Mouse (Mus musculus): Measurements from ENCODE around the gene Bphl. TPM values are rescaled to one million over a fixed set of nuclear protein-coding genes. Genes with fewer than 3 reads are reported as not detected.
A peak's percentile ranks its signal among the peaks of the same experiment; 100 is the strongest.

The Bphl gene
- polyA plus RNA-seq, 1 experiment = 15.7 TPM

DNA sequence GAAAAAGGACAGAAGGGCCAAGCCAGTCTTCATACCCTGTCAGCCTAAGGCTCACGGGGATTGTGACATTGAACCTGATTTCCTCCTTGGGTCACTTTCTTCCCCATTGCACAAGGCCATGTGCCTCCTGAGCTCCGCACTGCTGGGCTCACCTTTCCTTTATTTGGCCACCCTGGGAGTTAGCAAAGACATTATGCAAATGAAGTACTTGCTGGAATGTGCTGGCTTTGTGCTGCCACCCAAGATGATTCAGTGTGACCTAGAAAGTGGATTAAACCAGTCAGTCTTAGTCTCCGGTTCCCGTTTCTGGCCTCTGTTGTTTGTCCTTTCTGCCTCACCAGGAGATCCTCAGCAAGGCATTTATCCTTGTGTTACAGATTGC lies 72.3 kb downstream of the Bphl start:
- Histone ChIP-seq H3K9me3 (replicated peaks; ENCODE audit: control insufficient read depth, insufficient read depth, low read length, poor library complexity, severe bottlenecking) (no peaks in the 10 kb centered on the region), H3K27ac (ENCODE audit: insufficient read depth, low read length) (peak overlapping the region; percentile 81), H3K36me3 (ENCODE audit: control insufficient read depth, insufficient read depth, low read length, poor library complexity, severe bottlenecking) (no peaks in the 10 kb centered on the region), H3K4me3 (ENCODE audit: low read depth, low read length) (no peak overlapping the region), H3K9ac (ENCODE audit: low read depth, poor library complexity, severe bottlenecking) (no peak overlapping the region), H3K4me1 (ENCODE audit: control insufficient read depth, insufficient read depth, low read length) (peaks cover 5% of the 10 kb centered on the region), H3K27me3 (ENCODE audit: control insufficient read depth, insufficient read depth, low read length, poor library complexity, severe bottlenecking) (no peaks in the 10 kb centered on the region)
- TF ChIP-seq CTCF (IDR thresholded peaks at IDR 0.05; ENCODE audit: low read depth, low read length) = no peak
- TF ChIP-seq POLR2A (IDR thresholded peaks at IDR 0.05; ENCODE audit: insufficient read depth, low read length) = no peak
- TF ChIP-seq EP300 (IDR thresholded peaks at IDR 0.05; ENCODE audit: insufficient read depth, low read depth, low read length) = peak; percentile 96

DNA sequence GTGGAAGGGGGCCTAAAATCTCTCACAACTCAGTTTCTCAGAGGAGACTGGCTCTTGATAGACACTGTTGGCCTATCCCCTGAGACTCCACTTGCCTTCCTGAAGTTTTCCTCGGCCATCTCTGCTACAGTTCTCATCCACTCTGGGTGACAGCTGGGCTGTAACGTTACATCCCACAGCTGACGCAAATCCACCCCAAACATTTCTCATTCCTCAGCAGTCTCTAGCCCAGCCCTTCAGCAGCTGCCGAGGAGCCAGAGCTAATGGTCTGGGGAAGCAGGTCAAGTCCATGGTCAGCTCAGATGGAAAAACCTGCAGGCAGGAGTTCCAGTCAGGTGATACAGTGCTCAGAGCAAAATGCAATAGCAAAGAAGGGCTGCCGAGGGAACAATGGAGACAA lies 73.6 kb downstream of the Bphl start:
- H3K36me3 ChIP-seq (ENCODE audit: control insufficient read depth, insufficient read depth, low read length, poor library complexity, severe bottlenecking) = no peaks in the 10 kb centered on the region
- H3K4me3 ChIP-seq (ENCODE audit: low read depth, low read length) = no peak overlapping the region
- no peak for TF ChIP-seq EP300 (IDR thresholded peaks at IDR 0.05; ENCODE audit: insufficient read depth, low read depth, low read length)
- TF ChIP-seq CTCF (IDR thresholded peaks at IDR 0.05; ENCODE audit: low read depth, low read length) = no peak
- TF ChIP-seq POLR2A (IDR thresholded peaks at IDR 0.05; ENCODE audit: insufficient read depth, low read length) = no peak
- peaks cover 5% of the 10 kb centered on the region for H3K4me1 ChIP-seq (ENCODE audit: control insufficient read depth, insufficient read depth, low read length)
- H3K27ac ChIP-seq (ENCODE audit: insufficient read depth, low read length) = peak overlapping the region; percentile 1; the same call in 1 of the 2 replicates
- no peaks in the 10 kb centered on the region for H3K27me3 ChIP-seq (ENCODE audit: control insufficient read depth, insufficient read depth, low read length, poor library complexity, severe bottlenecking)
- no peaks in the 10 kb centered on the region for H3K9me3 ChIP-seq (replicated peaks; ENCODE audit: control insufficient read depth, insufficient read depth, low read length, poor library complexity, severe bottlenecking)
- H3K9ac ChIP-seq (ENCODE audit: low read depth, poor library complexity, severe bottlenecking) = no peak overlapping the region

DNA sequence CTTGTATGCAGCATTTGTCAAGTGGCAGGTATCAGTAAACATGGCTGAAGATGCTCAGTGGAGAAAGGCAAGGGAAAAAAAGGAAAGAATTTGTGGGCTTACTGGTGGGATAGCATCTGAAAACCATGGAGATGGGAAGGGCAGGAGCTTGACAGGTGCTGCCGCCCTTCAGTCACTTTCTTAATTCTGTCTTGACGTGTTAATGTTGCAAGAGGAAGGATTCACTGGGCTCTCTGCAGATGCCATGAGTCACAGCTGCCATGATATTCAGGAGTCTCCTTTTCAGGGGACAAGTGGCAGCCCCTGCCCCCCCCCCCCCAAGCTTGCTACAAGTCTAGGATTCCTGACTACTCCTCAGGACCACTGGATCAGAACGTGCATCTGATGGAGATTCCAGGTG lies 74.5 kb downstream of the Bphl start:
- Histone ChIP-seq H3K9ac (ENCODE audit: low read depth, poor library complexity, severe bottlenecking) (no peak overlapping the region), H3K9me3 (replicated peaks; ENCODE audit: control insufficient read depth, insufficient read depth, low read length, poor library complexity, severe bottlenecking) (no peaks in the 10 kb centered on the region), H3K4me1 (ENCODE audit: control insufficient read depth, insufficient read depth, low read length) (peaks cover 5% of the 10 kb centered on the region), H3K27ac (ENCODE audit: insufficient read depth, low read length) (no peak overlapping the region), H3K4me3 (ENCODE audit: low read depth, low read length) (no peak overlapping the region), H3K36me3 (ENCODE audit: control insufficient read depth, insufficient read depth, low read length, poor library complexity, severe bottlenecking) (no peaks in the 10 kb centered on the region), H3K27me3 (ENCODE audit: control insufficient read depth, insufficient read depth, low read length, poor library complexity, severe bottlenecking) (no peaks in the 10 kb centered on the region)
- TF ChIP-seq POLR2A (IDR thresholded peaks at IDR 0.05; ENCODE audit: insufficient read depth, low read length) (no peak), EP300 (IDR thresholded peaks at IDR 0.05; ENCODE audit: insufficient read depth, low read depth, low read length) (no peak)

DNA sequence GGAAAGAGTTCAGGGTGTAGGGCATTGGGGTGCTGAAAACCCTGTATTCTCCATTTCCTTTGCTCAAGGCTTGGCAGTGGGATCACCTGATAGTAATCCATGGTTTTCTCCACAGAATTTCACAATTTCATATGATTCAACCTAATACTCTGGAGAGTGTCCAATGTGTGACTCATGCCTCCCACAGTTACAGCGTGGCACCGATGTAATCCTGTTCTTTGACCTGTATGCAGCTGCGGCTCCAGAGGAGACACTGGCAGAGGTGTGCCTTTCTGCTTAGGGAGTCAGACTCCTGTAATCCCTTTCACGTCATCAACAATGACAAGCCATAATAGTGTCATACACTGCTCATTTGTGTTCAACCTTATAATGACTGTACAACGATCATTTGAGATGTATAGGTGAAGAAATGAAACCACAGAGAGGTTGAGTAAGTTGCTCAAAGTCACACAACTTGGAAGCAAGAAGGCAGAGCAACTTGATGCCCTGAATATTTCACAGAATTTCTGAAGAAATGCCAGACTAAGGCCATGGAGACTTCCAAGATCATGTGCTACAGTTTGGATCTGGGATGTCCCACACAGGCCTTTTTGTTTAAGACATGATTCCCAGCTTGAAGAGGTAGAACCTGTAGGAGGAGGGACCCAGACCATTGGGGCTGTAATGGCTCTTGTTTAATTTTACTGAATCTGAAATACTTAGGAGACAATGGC lies 75.1 kb downstream of the Bphl start:
- H3K27me3 ChIP-seq (ENCODE audit: control insufficient read depth, insufficient read depth, low read length, poor library complexity, severe bottlenecking) = no peaks in the 10 kb centered on the region
- H3K27ac ChIP-seq (ENCODE audit: insufficient read depth, low read length) = no peak overlapping the region
- H3K36me3 ChIP-seq (ENCODE audit: control insufficient read depth, insufficient read depth, low read length, poor library complexity, severe bottlenecking) = no peaks in the 10 kb centered on the region
- H3K4me1 ChIP-seq (ENCODE audit: control insufficient read depth, insufficient read depth, low read length) = peaks cover 5% of the 10 kb centered on the region
- no peak overlapping the region for H3K9ac ChIP-seq (ENCODE audit: low read depth, poor library complexity, severe bottlenecking)
- H3K4me3 ChIP-seq (ENCODE audit: low read depth, low read length) = no peak overlapping the region
- no peak for TF ChIP-seq POLR2A (IDR thresholded peaks at IDR 0.05; ENCODE audit: insufficient read depth, low read length)
- TF ChIP-seq EP300 (IDR thresholded peaks at IDR 0.05; ENCODE audit: insufficient read depth, low read depth, low read length) = no peak
- no peak for TF ChIP-seq CTCF (IDR thresholded peaks at IDR 0.05; ENCODE audit: low read depth, low read length)
- H3K9me3 ChIP-seq (replicated peaks; ENCODE audit: control insufficient read depth, insufficient read depth, low read length, poor library complexity, severe bottlenecking) = no peaks in the 10 kb centered on the region

DNA sequence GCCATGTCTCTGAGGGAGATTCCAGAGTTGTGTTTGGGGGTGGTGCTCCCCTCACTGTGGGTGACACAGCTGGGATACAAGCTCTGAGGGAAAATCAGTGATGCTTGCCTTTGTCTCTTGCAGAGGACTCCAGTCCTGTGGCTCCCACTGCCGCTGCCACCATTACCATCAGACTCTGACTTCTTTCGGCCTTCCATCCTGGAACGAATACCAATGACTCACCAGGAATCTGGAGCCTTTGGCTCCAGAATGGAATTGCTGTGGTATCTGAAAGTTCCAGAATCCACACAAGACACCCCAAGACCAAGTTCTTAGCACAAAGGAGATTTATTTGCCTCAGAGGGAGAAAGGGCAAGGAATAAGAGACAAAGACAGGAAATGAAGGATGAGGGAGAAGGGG lies 75.7 kb downstream of the Bphl start:
- Histone ChIP-seq H3K4me3 (ENCODE audit: low read depth, low read length) (no peak overlapping the region), H3K9ac (ENCODE audit: low read depth, poor library complexity, severe bottlenecking) (no peak overlapping the region), H3K4me1 (ENCODE audit: control insufficient read depth, insufficient read depth, low read length) (peaks cover 5% of the 10 kb centered on the region), H3K9me3 (replicated peaks; ENCODE audit: control insufficient read depth, insufficient read depth, low read length, poor library complexity, severe bottlenecking) (no peaks in the 10 kb centered on the region), H3K27me3 (ENCODE audit: control insufficient read depth, insufficient read depth, low read length, poor library complexity, severe bottlenecking) (no peaks in the 10 kb centered on the region), H3K27ac (ENCODE audit: insufficient read depth, low read length) (no peak overlapping the region), H3K36me3 (ENCODE audit: control insufficient read depth, insufficient read depth, low read length, poor library complexity, severe bottlenecking) (no peaks in the 10 kb centered on the region)
- TF ChIP-seq EP300 (IDR thresholded peaks at IDR 0.05; ENCODE audit: insufficient read depth, low read depth, low read length) = no peak
- TF ChIP-seq POLR2A (IDR thresholded peaks at IDR 0.05; ENCODE audit: insufficient read depth, low read length) = no peak
- TF ChIP-seq CTCF (IDR thresholded peaks at IDR 0.05; ENCODE audit: low read depth, low read length) = no peak

DNA sequence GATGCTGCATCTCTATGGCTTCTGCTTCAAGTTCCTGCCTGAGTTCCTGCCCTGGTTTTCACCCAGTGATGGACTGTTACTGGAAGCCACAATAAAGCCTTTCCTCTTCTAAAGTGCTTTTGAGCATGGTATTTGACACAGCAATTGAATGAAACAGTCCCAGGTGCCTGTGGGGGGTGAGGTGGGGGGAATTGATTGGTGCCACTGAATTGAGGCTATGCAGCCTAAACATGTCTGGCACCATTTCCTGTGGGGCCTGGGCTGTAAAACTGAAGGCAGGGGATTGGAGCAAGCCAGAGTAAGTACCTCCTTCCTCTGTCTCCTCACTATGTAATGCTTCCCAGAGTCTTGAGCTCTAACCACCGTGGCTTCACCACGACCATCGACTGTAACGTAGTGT lies 77.3 kb downstream of the Bphl start:
- TF ChIP-seq POLR2A (IDR thresholded peaks at IDR 0.05; ENCODE audit: insufficient read depth, low read length) (no peak), CTCF (IDR thresholded peaks at IDR 0.05; ENCODE audit: low read depth, low read length) (no peak), EP300 (IDR thresholded peaks at IDR 0.05; ENCODE audit: insufficient read depth, low read depth, low read length) (no peak)
- Histone ChIP-seq H3K9me3 (replicated peaks; ENCODE audit: control insufficient read depth, insufficient read depth, low read length, poor library complexity, severe bottlenecking) (no peaks in the 10 kb centered on the region), H3K4me3 (ENCODE audit: low read depth, low read length) (no peak overlapping the region), H3K4me1 (ENCODE audit: control insufficient read depth, insufficient read depth, low read length) (peaks cover 5% of the 10 kb centered on the region), H3K27ac (ENCODE audit: insufficient read depth, low read length) (no peak overlapping the region), H3K27me3 (ENCODE audit: control insufficient read depth, insufficient read depth, low read length, poor library complexity, severe bottlenecking) (no peaks in the 10 kb centered on the region), H3K9ac (ENCODE audit: low read depth, poor library complexity, severe bottlenecking) (no peak overlapping the region), H3K36me3 (ENCODE audit: control insufficient read depth, insufficient read depth, low read length, poor library complexity, severe bottlenecking) (no peaks in the 10 kb centered on the region)

All from ES-Bruce4 (cell line).